Mouse (Mus musculus): ENCODE results near the gene Ccdc63. TPM values are rescaled to one million over a fixed set of nuclear protein-coding genes. Genes with fewer than 3 reads are reported as not detected.
"Not testable (repeated sequence)": the region's sequence is repeated elsewhere in the genome, so short reads cannot be mapped to it uniquely, and the experiment has no call there.

Gene Ccdc63
- polyA plus RNA-seq, 1 experiment from 2014 or later: not detected

GRCm38 (mm10) chr5:122155613-122156012 is 15.0 kb upstream of the Ccdc63 start:
- no peak overlapping the region for H3K27ac ChIP-seq (ENCODE audit: low read depth, low read length)
- no peak for DNase-seq (ENCODE audit: low spot score)

GRCm38 (mm10) chr5:122154782-122155181 is 14.2 kb upstream of the Ccdc63 start:
- no peak overlapping the region for H3K27ac ChIP-seq (ENCODE audit: low read depth, low read length)
- H3K36me3 ChIP-seq (ENCODE audit: control insufficient read depth, insufficient read depth, low read length): no peaks in the 10 kb centered on the region
- H3K4me2 ChIP-seq (ENCODE audit: low read depth): no peak overlapping the region
- no peak overlapping the region for H3K4me3 ChIP-seq (ENCODE audit: low read depth, low read length)
- ATAC-seq (ENCODE audit: insufficient read depth, low FRiP score, low TSS enrichment) (no peak), DNase-seq (ENCODE audit: low spot score) (no peak)
- WGBS: 66% methylated on average over 3 of the region's 3 CpGs
- peaks cover 9% of the 10 kb centered on the region for H3K4me1 ChIP-seq (ENCODE audit: control insufficient read depth, insufficient read depth, low read length)
- H3K27me3 ChIP-seq (ENCODE audit: control insufficient read depth, insufficient read depth, low read length): no peaks in the 10 kb centered on the region
- H3K9me3 ChIP-seq (ENCODE audit: control insufficient read depth, low read length): no peaks in the 10 kb centered on the region
- H3K9ac ChIP-seq (ENCODE audit: low read length): no peak overlapping the region

More at GRCm38 (mm10) chr5:122155613-122156012, 15.0 kb upstream of the Ccdc63 start:
- H3K9ac ChIP-seq (ENCODE audit: low read length): no peak overlapping the region
- no peak overlapping the region for H3K4me2 ChIP-seq (ENCODE audit: low read depth)
- no peak for ATAC-seq (ENCODE audit: insufficient read depth, low FRiP score, low TSS enrichment)
- peaks cover 16% of the 10 kb centered on the region for H3K4me1 ChIP-seq (ENCODE audit: control insufficient read depth, insufficient read depth, low read length)
- no peak overlapping the region for H3K4me3 ChIP-seq (ENCODE audit: low read depth, low read length)
- no peaks in the 10 kb centered on the region for H3K27me3 ChIP-seq (ENCODE audit: control insufficient read depth, insufficient read depth, low read length)
- no peaks in the 10 kb centered on the region for H3K36me3 ChIP-seq (ENCODE audit: control insufficient read depth, insufficient read depth, low read length)
- H3K9me3 ChIP-seq (ENCODE audit: control insufficient read depth, low read length): no peaks in the 10 kb centered on the region

- 31% methylated on average over 11 of the region's 14 CpGs for WGBS
- ATAC-seq (ENCODE audit: insufficient read depth, low FRiP score, low TSS enrichment) (no peak), DNase-seq (ENCODE audit: low spot score) (no peak)
- H3K9ac ChIP-seq (ENCODE audit: low read length): no peak overlapping the region
- no peak overlapping the region for H3K4me2 ChIP-seq (ENCODE audit: low read depth)
- H3K27ac ChIP-seq (ENCODE audit: low read depth, low read length): no peak overlapping the region
- H3K9me3 ChIP-seq (ENCODE audit: control insufficient read depth, low read length): no peaks in the 10 kb centered on the region
- peaks cover 7% of the 10 kb centered on the region; the same call in 1 of the 2 replicates for H3K4me1 ChIP-seq (ENCODE audit: control insufficient read depth, insufficient read depth, low read length)
- no peaks in the 10 kb centered on the region for H3K27me3 ChIP-seq (ENCODE audit: control insufficient read depth, insufficient read depth, low read length)
- H3K4me3 ChIP-seq (ENCODE audit: low read depth, low read length): no peak overlapping the region
- H3K36me3 ChIP-seq (ENCODE audit: control insufficient read depth, insufficient read depth, low read length): no peaks in the 10 kb centered on the region
These were observed 13.4 kb upstream of the Ccdc63 start for GRCm38 (mm10) chr5:122154006-122154405.

GRCm38 (mm10) chr5:122152508-122152907 is 11.9 kb upstream of the Ccdc63 start:
- not testable (repeated sequence) for H3K27ac ChIP-seq (ENCODE audit: low read depth, low read length); H3K36me3 ChIP-seq (ENCODE audit: control insufficient read depth, insufficient read depth, low read length); DNase-seq (ENCODE audit: low spot score); H3K9ac ChIP-seq (ENCODE audit: low read length); H3K27me3 ChIP-seq (ENCODE audit: control insufficient read depth, insufficient read depth, low read length); H3K4me2 ChIP-seq (ENCODE audit: low read depth); H3K4me1 ChIP-seq (ENCODE audit: control insufficient read depth, insufficient read depth, low read length); ATAC-seq (ENCODE audit: insufficient read depth, low FRiP score, low TSS enrichment); H3K9me3 ChIP-seq (ENCODE audit: control insufficient read depth, low read length); H3K4me3 ChIP-seq (ENCODE audit: low read depth, low read length)
- WGBS: 87% methylated on average over 5 of the region's 5 CpGs

GRCm38 (mm10) chr5:122149259-122149658 is 8.6 kb upstream of the Ccdc63 start:
- Histone ChIP-seq H3K4me2 (ENCODE audit: low read depth) (no peak overlapping the region), H3K4me1 (ENCODE audit: control insufficient read depth, insufficient read depth, low read length) (no peaks in the 10 kb centered on the region), H3K36me3 (ENCODE audit: control insufficient read depth, insufficient read depth, low read length) (no peaks in the 10 kb centered on the region), H3K27me3 (ENCODE audit: control insufficient read depth, insufficient read depth, low read length) (no peaks in the 10 kb centered on the region), H3K27ac (ENCODE audit: low read depth, low read length) (no peak overlapping the region), H3K9ac (ENCODE audit: low read length) (no peak overlapping the region), H3K9me3 (ENCODE audit: control insufficient read depth, low read length) (no peaks in the 10 kb centered on the region), H3K4me3 (ENCODE audit: low read depth, low read length) (no peak overlapping the region)
- ATAC-seq (ENCODE audit: insufficient read depth, low FRiP score, low TSS enrichment) (no peak), DNase-seq (ENCODE audit: low spot score) (no peak)
- WGBS: 45% methylated on average over 4 of the region's 4 CpGs

GRCm38 (mm10) chr5:122148107-122148506 is 7.5 kb upstream of the Ccdc63 start:
- WGBS: 53% methylated on average over 1 of the region's 1 CpGs
- no peak for ATAC-seq (ENCODE audit: insufficient read depth, low FRiP score, low TSS enrichment)
- Histone ChIP-seq H3K4me3 (ENCODE audit: low read depth, low read length) (no peak overlapping the region), H3K9ac (ENCODE audit: low read length) (no peak overlapping the region), H3K36me3 (ENCODE audit: control insufficient read depth, insufficient read depth, low read length) (no peaks in the 10 kb centered on the region), H3K4me2 (ENCODE audit: low read depth) (no peak overlapping the region), H3K9me3 (ENCODE audit: control insufficient read depth, low read length) (no peaks in the 10 kb centered on the region), H3K27me3 (ENCODE audit: control insufficient read depth, insufficient read depth, low read length) (no peaks in the 10 kb centered on the region), H3K4me1 (ENCODE audit: control insufficient read depth, insufficient read depth, low read length) (no peaks in the 10 kb centered on the region), H3K27ac (ENCODE audit: low read depth, low read length) (no peak overlapping the region)
- no peak for DNase-seq (ENCODE audit: low spot score)

GRCm38 (mm10) chr5:122146609-122147008 is 6.0 kb upstream of the Ccdc63 start:
- Histone ChIP-seq H3K36me3 (ENCODE audit: control insufficient read depth, insufficient read depth, low read length) (no peaks in the 10 kb centered on the region), H3K9me3 (ENCODE audit: control insufficient read depth, low read length) (no peaks in the 10 kb centered on the region), H3K9ac (ENCODE audit: low read length) (no peak overlapping the region; the same call in 1 of the 2 replicates), H3K4me3 (ENCODE audit: low read depth, low read length) (no peak overlapping the region), H3K4me2 (ENCODE audit: low read depth) (no peak overlapping the region), H3K4me1 (ENCODE audit: control insufficient read depth, insufficient read depth, low read length) (no peaks in the 10 kb centered on the region), H3K27me3 (ENCODE audit: control insufficient read depth, insufficient read depth, low read length) (no peaks in the 10 kb centered on the region), H3K27ac (ENCODE audit: low read depth, low read length) (peak overlapping the region; percentile 67)
- ATAC-seq (ENCODE audit: insufficient read depth, low FRiP score, low TSS enrichment) (no peak), DNase-seq (ENCODE audit: low spot score) (no peak)

GRCm38 (mm10) chr5:122146056-122146580 is 5.5 kb upstream of the Ccdc63 start:
- WGBS: 53% methylated on average over 10 of the region's 10 CpGs
- H3K4me3 ChIP-seq (ENCODE audit: low read depth, low read length): no peak overlapping the region
- no peak overlapping the region for H3K4me2 ChIP-seq (ENCODE audit: low read depth)
- no peaks in the 10 kb centered on the region for H3K9me3 ChIP-seq (ENCODE audit: control insufficient read depth, low read length)
- H3K4me1 ChIP-seq (ENCODE audit: control insufficient read depth, insufficient read depth, low read length): no peaks in the 10 kb centered on the region
- no peak for ATAC-seq (ENCODE audit: insufficient read depth, low FRiP score, low TSS enrichment)
- no peaks in the 10 kb centered on the region for H3K27me3 ChIP-seq (ENCODE audit: control insufficient read depth, insufficient read depth, low read length)
- no peak overlapping the region for H3K9ac ChIP-seq (ENCODE audit: low read length)
- peak; percentile 47 for DNase-seq (ENCODE audit: low spot score)
- no peaks in the 10 kb centered on the region for H3K36me3 ChIP-seq (ENCODE audit: control insufficient read depth, insufficient read depth, low read length)
- peak overlapping the region; percentile 67 for H3K27ac ChIP-seq (ENCODE audit: low read depth, low read length)

GRCm38 (mm10) chr5:122145381-122146055 is 4.9 kb upstream of the Ccdc63 start:
- Histone ChIP-seq H3K27ac (ENCODE audit: low read depth, low read length) (peak overlapping the region; percentile 63), H3K4me2 (ENCODE audit: low read depth) (peak overlapping the region; percentile 2; the same call in 1 of the 2 replicates)
- WGBS: 67% methylated on average over 15 of the region's 15 CpGs

More at GRCm38 (mm10) chr5:122145381-122146055, 4.9 kb upstream of the Ccdc63 start:
- no peak overlapping the region for H3K9ac ChIP-seq (ENCODE audit: low read length)
- H3K4me1 ChIP-seq (ENCODE audit: control insufficient read depth, insufficient read depth, low read length): no peaks in the 10 kb centered on the region
- no peaks in the 10 kb centered on the region for H3K36me3 ChIP-seq (ENCODE audit: control insufficient read depth, insufficient read depth, low read length)
- no peak overlapping the region for H3K4me3 ChIP-seq (ENCODE audit: low read depth, low read length)
- no peaks in the 10 kb centered on the region for H3K27me3 ChIP-seq (ENCODE audit: control insufficient read depth, insufficient read depth, low read length)
- DNase-seq (ENCODE audit: low spot score) (no peak), ATAC-seq (ENCODE audit: insufficient read depth, low FRiP score, low TSS enrichment) (no peak)
- H3K9me3 ChIP-seq (ENCODE audit: control insufficient read depth, low read length): no peaks in the 10 kb centered on the region

All from neural tube, embryonic 11.5 days (tissue).